Comparison of ENCODE assay signal across 8 mouse cellular contexts in genomic region chr13:55487578-55488498, GRCm38 (mm10). TPM values are rescaled to one million over a fixed set of nuclear protein-coding genes. Genes with fewer than 3 reads are reported as not detected.
A peak's percentile ranks its signal among the peaks of the same experiment; 100 is the strongest.
DNase-seq lines count a peak whose midpoint lies in the region; ATAC-seq and TF ChIP-seq lines count a peak whose summit lies in the region.

Gene Dbn1 (minus strand): TSS chr13:55488111.

- peak within 1 kb of the TSS; percentile 81 for H3K4me2 ChIP-seq in liver, postnatal 0 days (ENCODE audit: low read depth, low read length)

- H3K4me3 ChIP-seq in liver, postnatal 0 days (ENCODE audit: low read depth, low read length): peak within 1 kb of the TSS; percentile 56

- TF ChIP-seq CTCF in liver, postnatal 0 days (IDR thresholded peaks at IDR 0.05; ENCODE audit: low read depth): no peak

- peak; percentile 17; the same call in 1 of the 2 replicates for ATAC-seq in granulocyte monocyte progenitor cell, adult 5-6 weeks (replicated peaks; ENCODE audit: poor library complexity, severe bottlenecking)
- ATAC-seq in liver, postnatal 0 days: peak; percentile 47

- peak; percentile 76 for DNase-seq in right cerebral cortex, postnatal 10 days (ENCODE audit: low spot score in 2 of 2)
- no peak for DNase-seq in right cerebral cortex, postnatal 25 days
- DNase-seq in brain, adult 2 months (ENCODE audit: low read depth, low spot score): peak; percentile 64
- peak; percentile 85 for DNase-seq in kidney, postnatal 10 days
- DNase-seq in liver, postnatal 0 days: peak; percentile 38
- peak; percentile 87 for DNase-seq in retina, postnatal 1 day
- no peak for DNase-seq in cerebellum, adult 11-12 months

- H3K9ac ChIP-seq in liver, postnatal 0 days (replicated peaks): peak within 1 kb of the TSS; percentile 64

- no peaks in the 10 kb centered on the region for H3K36me3 ChIP-seq in liver, postnatal 0 days (replicated peaks; ENCODE audit: insufficient read depth, low read length)

- H3K27me3 ChIP-seq in liver, postnatal 0 days (ENCODE audit: insufficient read depth, low read length): peaks cover 46% of the 10 kb centered on the region

- 3% methylated on average over 27 of the region's 83 CpGs for WGBS in liver, postnatal 0 days (ENCODE audit: insufficient replicate concordance)

- TF ChIP-seq EP300 in liver, postnatal 0 days (IDR thresholded peaks at IDR 0.05; ENCODE audit: low read depth): no peak

- no peaks in the 10 kb centered on the region for H3K9me3 ChIP-seq in liver, postnatal 0 days (ENCODE audit: low read length)

- H3K27ac ChIP-seq in liver, postnatal 0 days (ENCODE audit: low read depth): peak within 1 kb of the TSS; percentile 51

- H3K4me1 ChIP-seq in liver, postnatal 0 days (ENCODE audit: insufficient read depth): peaks cover 7% of the 10 kb centered on the region

RNA-seq across cellular contexts. Expression of gene Dbn1, which starts in this region (rescaled TPM):
- 0.19 and 1.4 TPM in 2 replicates for total RNA-seq in granulocyte monocyte progenitor cell, adult 5-6 weeks (2014; fragmentation: Nextera tagmentation)
- total RNA-seq in granulocyte monocyte progenitor cell, adult 5-6 weeks (2017): 1.6 and 1.9 TPM in 2 replicates
- polyA plus RNA-seq in liver, postnatal 0 days (2015; fragmentation: Nextera tagmentation; extraction: Ambion mirVana): 4.1 and 4.2 TPM in 2 replicates

Comparison
In these comparisons a context has a peak if more than half of its experiments do, and no peak if none do; other contexts are left out.
1. DNase-seq: peak in right cerebral cortex, postnatal 10 days (2 of 2), brain, adult 2 months (single experiment), kidney, postnatal 10 days (single experiment), liver, postnatal 0 days (single experiment) and retina, postnatal 1 day (single experiment); none in right cerebral cortex, postnatal 25 days (single experiment) and cerebellum, adult 11-12 months (single experiment).